Mouse (Mus musculus) hematopoietic stem cell, adult 5-6 weeks (primary cell): ENCODE measurements around the gene Uchl1. TPM values are rescaled to one million over a fixed set of nuclear protein-coding genes. Genes with fewer than 3 reads are reported as not detected.

ENCODE experiments used
- ATAC-seq, 2 experiments: fragments of 125-278 bp in 1 of 2; replicated peaks in 1 of 2; 2 replicates each; pipeline ENCODE4 v1.8.0; 2016 to 2017; ENCODE audit warnings: inconsistent platforms in 2 of 2, mild to moderate bottlenecking in 2 of 2, moderate number of reproducible peaks in 2 of 2, low read depth in 1 of 2, moderate TSS enrichment in 1 of 2; ENCODE audit not compliant: low FRiP score in 2 of 2, poor library complexity in 2 of 2, severe bottlenecking in 2 of 2, insufficient read depth in 1 of 2, low TSS enrichment in 1 of 2
- total RNA-seq: library from RNA; stranded (forward); fragments of 172-1452, 232-1000 nt; gene quantifications from 2 replicates; pipeline ENCODE4 v1.2.3, GENCODE M21; 2017

The Uchl1 gene
- total RNA-seq: 4.0 and 18.4 TPM in 2 replicates

DNA sequence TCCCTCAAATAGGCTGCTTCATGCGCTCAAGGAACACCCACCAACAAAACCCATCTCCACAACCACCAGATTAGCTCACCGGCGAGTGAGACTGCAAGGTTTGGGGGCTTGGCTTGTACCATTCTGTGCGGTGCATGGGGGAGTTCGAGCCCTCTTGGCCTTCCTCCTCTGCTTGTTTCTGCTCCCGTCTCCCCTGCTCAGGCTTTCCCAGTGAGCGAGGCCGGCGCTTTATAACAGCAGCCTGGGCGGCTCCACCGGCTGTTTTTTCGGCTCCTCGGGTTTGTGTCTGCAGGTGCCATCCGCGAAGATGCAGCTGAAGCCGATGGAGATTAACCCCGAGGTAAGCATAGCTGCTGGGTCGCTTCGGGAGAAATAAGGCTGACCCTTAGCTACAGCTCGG, at the start of gene Uchl1:
Uchl1 (plus strand) TSS at position 109 of the 400 bp plus-strand sequence.
- ATAC-seq: peak; percentile 83 to 86

DNA sequence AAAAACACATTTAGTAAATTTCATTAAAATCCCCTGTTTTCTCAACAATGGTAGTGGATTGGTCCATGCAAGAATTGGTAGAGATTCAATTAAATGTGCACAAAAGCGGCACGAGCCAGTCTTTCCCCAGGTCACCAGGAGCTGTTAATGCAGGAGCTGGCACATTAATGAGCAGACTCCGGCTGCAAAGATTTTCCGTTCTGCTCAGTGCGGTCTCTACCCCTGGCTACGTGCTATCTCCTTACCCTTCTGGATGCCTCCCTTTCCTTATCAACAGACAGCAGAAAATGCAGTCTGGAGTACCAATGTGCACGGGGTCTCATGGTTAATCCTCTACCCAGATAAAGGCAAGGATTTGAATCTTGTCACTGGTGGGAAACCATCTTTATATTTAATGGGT, 48.1 kb upstream of the Uchl1 start:
- ATAC-seq: no peak

DNA sequence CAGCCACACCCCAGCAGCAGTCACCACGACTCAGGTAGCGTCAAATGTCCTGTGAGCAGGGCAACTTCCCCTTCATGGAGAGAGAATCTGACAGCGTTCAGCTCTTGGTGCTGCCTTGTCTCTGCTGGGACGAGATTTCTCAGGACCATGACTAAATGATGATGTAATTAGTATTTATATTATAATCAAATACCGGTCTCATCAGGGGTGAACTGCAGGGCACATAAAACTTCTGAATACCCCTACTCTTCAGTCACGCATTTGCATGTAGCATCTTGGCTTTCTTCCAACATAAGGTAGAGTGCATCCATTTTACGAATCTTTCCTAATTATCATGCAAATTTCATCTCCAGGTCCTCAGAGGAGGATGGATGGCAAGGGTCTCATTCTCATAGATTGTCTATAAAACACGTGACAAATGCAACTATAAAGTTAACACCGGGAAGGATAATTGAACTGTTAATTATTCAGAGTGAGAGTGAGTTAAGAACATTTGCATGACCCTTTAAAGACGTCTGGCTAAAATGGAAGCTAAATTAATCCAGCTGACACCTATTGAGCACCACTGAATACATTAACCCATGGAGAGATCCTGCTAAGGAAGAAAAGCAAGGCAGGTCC, 40.3 kb upstream of the Uchl1 start:
- ATAC-seq: no peak

DNA sequence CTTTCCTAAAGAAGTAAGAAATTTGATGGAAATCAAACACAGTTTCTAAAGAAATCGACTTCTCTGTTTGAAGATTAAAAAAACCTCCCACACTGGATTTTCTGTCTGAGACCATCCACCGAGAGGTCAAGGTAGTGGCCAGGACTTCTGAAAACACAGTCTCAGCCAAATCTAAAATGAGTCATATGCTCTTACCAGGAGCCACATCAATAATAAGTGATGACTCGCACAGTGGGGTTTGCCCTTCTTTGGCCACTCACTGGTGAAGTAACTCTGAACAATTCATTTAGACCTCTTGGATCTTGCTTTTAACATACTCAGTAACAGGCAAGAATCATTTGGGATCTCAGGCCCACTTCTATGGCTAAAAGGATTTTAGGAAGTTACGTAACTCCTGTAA, 33.7 kb upstream of the Uchl1 start:
- no peak for ATAC-seq

GRCm38 (mm10) chr5:66643260-66643659, 32.6 kb upstream of the Uchl1 start:
- ATAC-seq: peak; percentile 32 to 72; a peak in 3 of 4 replicates

DNA sequence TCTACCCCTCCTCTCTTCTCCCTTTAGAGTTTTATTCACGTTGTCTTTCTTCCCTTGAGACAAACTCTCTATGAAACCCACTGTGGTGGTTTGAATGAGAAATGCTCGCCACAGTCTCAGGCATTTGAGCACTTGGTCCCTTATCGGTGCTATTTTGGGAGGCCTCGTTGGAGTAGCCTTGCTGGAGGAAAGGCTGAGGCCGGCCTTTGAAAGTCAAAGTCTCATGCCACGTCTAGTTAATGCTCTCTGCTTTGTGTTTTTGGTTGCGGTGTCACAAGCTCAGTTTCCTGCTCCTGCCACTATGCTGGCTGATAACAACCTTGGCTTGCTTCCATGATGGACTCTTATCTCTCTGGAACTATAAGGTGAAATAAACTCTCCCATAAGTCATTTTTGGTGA, 28.4 kb upstream of the Uchl1 start:
- no peak for ATAC-seq

DNA sequence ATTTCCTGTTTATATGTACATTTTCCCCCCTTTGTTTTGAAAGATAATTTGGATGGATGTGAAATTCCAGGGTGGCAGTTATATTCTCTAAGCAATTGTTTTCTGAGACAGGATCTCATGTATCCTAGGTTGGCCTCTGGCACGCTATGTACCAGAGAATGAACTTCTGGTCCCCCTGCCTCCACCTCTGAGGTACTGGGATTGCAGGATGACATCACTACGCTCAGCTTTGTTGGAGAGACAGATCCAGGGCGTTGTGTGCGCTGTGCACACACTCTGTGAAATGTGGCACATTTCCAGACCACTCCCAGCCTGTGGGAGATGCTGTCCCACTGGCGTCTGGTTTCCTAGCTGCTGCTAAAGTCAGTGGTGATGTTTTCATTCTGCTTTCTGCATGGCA, 21.7 kb upstream of the Uchl1 start:
- ATAC-seq: 0 out of 4 replicates have a peak, but pooled peaks of 1 of the 2 experiments have one; percentile 21

DNA sequence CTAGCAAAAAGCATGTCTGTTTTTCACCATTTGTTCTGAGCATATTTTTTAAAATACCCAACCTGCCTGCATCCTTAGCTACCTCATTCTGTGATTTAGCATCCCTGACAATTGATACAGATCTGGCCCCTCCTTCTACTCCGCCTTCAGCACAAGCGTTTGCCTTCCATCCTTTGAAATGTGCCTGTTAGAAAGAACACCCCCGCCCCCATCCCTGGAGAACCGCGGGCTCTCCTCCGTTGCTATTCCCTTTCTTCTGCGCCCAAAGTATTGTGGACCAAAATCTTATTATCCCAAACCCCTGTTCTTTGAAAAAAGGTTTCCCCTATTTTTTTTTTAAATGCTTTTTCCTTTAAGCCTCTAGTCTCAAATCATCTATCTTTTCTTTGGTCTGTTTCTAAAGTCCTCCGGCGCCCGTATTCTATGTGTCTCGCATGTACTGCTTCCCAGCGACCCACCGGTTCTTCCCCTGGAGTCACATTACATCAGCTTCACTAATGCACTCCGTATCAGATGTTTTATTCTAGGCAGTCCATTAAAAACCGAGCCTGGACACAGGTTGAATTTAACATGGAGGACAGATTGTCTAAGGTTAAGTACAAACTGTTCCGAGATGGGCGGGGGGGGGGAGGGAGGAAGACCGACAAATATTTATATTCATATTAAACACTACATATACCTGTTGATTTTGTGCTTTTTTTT, 551 bp upstream of the Uchl1 start:
- ATAC-seq: no peak

DNA sequence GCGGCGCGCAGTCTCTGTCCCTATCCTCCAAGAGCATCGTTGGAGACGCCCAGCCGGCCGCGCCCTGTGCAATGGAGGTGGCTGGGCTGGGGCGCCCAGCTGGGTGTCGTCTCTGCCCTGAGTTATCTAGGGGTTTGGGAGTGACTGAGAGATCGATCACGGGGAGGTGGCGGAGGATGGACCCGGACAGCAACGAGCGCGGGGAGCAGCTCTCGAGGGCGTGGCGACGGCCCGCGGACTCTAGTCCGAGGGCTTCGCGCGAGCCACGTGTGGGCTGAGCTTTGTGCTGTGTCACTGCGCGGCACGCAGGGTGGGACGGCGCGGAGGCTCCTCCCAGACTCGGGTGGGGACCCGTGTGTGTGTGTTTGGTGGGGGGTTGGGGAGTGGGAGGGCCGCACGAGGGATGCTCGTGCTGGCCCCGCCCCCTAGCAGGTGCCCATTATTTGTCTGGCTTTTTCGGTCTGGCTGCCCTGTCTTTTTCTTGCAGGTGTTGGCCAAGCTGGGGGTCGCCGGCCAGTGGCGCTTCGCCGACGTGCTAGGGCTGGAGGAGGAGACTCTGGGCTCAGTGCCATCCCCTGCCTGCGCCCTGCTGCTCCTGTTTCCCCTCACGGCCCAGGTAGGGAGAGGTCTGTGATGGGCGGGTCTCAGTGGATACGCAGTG, 696 bp downstream of the Uchl1 start:
- peak; percentile 50 to 57; a peak in 3 of 4 replicates for ATAC-seq

GRCm38 (mm10) chr5:66677411-66678345, 1.8 kb downstream of the Uchl1 start:
- no peak for ATAC-seq

DNA sequence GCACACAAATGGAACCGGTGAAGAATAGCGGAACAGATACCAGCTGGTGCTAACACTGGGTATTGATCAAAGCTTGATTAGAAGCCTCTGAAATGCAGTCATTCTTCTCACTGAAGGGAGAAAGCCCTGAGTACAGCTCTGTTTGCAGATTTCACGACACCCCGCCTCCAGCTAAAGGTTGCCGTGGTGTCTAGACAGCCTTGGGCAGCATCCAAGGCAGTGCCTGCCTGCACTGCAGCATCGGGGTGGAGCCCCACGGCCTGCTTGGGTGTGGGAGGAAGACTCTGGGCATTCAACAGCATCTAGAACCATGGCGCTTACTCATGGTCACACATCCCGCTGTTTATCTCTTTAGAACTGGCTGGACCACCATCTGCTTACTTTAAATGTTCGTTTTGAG, 3.3 kb downstream of the Uchl1 start:
- ATAC-seq: no peak

GRCm38 (mm10) chr5:66685930-66686329, 10.0 kb downstream of the Uchl1 start:
- ATAC-seq: no peak

- ATAC-seq: peak in 1 of 2 experiments; percentile 29; a peak in 2 of 4 replicates
These were observed 11.0 kb downstream of the Uchl1 start for GRCm38 (mm10) chr5:66686863-66687262.

DNA sequence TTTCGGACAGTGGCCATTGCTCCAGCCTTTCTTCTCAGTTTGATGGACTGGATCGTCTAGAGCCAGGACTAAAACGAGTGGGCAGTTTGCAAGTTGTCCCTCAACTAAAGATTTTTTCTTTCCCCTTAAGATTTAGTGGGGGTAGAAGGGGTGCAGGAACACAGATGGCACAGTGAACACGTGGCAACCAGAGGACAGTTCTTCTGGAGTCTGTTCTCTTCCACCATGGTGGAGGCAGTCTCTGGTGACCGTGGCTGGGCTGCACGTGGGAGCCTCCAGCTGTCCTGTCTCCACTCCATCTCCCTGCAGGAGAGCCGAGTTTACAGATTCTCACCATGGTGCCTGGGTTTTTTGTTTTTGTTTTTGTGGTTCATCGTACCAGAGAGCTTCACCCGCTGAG, 11.8 kb downstream of the Uchl1 start:
- no peak for ATAC-seq

- no peak for ATAC-seq
These were observed 12.4 kb downstream of the Uchl1 start for GRCm38 (mm10) chr5:66688286-66688685.

GRCm38 (mm10) chr5:66689796-66690195, 13.9 kb downstream of the Uchl1 start:
- no peak for ATAC-seq

DNA sequence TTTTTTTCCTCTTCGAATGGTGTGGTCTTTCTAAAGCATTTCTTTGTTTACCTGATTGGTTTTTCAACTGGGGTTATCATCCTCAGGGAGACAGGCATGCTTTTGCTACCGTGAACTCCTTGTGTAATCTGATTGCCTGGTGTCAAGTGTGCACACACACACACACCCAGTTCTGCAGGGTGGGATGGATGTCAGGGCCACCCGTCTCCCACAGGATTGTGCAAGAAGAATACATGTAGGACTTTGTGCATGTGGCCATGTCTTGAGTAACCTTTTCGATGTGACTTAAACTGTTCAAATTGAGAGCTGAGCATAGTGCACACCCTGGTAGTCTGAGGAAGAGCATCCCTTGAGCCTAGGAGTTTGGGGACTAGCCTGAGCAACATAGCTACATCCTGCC, 17.3 kb downstream of the Uchl1 start:
- ATAC-seq: no peak
